Mouse (Mus musculus): ENCODE data around the gene D430019H16Rik. TPM values are rescaled to one million over a fixed set of nuclear protein-coding genes. Genes with fewer than 3 reads are reported as not detected.

The D430019H16Rik gene
- polyA plus RNA-seq, 1 experiment from 2014 or later, result 25.3 TPM

DNA sequence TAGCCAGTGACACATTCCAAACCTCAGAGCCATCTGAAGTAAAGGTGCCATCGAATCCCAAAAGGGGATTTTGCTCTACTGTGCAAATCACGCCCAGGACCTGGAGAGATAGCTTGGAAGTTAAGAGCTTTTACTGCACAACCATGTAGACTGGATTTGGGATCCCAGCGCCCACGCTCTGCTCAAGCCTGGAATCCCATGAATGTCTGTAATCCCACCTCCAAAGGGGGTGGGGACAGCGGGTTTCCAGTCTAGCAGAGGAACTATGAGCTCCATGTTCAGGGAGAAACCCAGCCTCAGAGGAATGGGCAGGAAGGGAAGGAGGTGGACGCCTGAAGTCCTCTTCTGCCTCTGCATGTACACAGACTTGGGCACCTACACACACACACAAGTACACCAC lies 13.7 kb upstream of the D430019H16Rik start:
- Histone ChIP-seq H3K36me3 (ENCODE audit: control insufficient read depth, insufficient read depth, low read length) (no peaks in the 10 kb centered on the region), H3K4me3 (replicated peaks; ENCODE audit: low read depth, low read length) (no peak overlapping the region), H3K27ac (replicated peaks; ENCODE audit: low read depth, low read length) (no peak overlapping the region), H3K4me1 (ENCODE audit: control insufficient read depth, insufficient read depth, low read length) (no peaks in the 10 kb centered on the region), H3K9ac (replicated peaks; ENCODE audit: low read length) (no peak overlapping the region), H3K4me2 (ENCODE audit: low read length) (no peak overlapping the region), H3K9me3 (ENCODE audit: control insufficient read depth, low read length) (no peaks in the 10 kb centered on the region), H3K27me3 (ENCODE audit: control insufficient read depth, insufficient read depth, low read length) (no peaks in the 10 kb centered on the region)
- DNase-seq (no peak), ATAC-seq (ENCODE audit: low FRiP score, low TSS enrichment) (no peak)
- WGBS, result 71% methylated on average over 6 of the region's 6 CpGs

DNA sequence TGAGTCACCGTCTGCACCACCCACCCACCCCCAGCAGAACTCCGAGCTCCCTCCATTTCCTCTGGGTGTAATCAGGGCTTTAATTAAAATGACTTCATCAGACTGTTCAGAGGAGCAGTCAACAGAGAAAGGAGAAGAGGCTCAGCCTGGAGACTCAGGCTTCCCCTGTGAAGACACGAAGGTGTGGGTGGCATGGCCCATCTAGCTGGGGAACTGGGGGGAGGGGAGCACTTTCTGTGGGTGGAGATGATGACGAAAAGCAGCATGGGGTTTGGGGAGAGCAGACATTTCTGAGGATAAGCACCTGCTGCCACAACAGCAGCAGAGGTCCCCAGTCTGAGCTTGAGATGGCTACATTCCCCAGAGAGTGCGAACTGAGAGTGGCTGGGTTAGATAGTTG lies 10.1 kb upstream of the D430019H16Rik start:
- H3K9me3 ChIP-seq (ENCODE audit: control insufficient read depth, low read length), result no peaks in the 10 kb centered on the region
- no peak for DNase-seq
- ATAC-seq (ENCODE audit: low FRiP score, low TSS enrichment), result no peak
- no peaks in the 10 kb centered on the region for H3K4me1 ChIP-seq (ENCODE audit: control insufficient read depth, insufficient read depth, low read length)
- H3K4me3 ChIP-seq (replicated peaks; ENCODE audit: low read depth, low read length), result no peak overlapping the region
- H3K27ac ChIP-seq (replicated peaks; ENCODE audit: low read depth, low read length), result no peak overlapping the region
- H3K36me3 ChIP-seq (ENCODE audit: control insufficient read depth, insufficient read depth, low read length), result no peaks in the 10 kb centered on the region
- no peaks in the 10 kb centered on the region for H3K27me3 ChIP-seq (ENCODE audit: control insufficient read depth, insufficient read depth, low read length)
- WGBS, result 61% methylated on average over 5 of the region's 5 CpGs
- H3K4me2 ChIP-seq (ENCODE audit: low read length), result no peak overlapping the region
- no peak overlapping the region for H3K9ac ChIP-seq (replicated peaks; ENCODE audit: low read length)

DNA sequence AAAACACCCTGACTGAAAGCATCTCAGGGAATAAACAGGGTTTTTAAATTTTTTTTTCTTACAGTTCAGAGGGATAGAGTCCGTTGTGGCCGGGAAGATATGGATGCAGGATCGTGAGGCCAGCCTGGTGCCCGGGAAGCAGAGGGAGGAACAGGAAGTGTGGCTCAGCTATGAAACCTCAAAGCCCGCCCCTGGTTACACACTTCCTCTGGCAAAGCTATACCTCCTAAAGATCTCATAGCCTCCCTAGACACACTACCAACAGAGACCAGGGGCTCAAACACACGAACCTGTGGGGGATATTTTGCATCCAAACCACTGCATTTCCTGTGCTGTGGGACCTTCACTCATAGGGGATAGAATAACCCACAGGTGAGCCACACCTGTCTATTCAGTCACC lies 7.9 kb upstream of the D430019H16Rik start:
- H3K27me3 ChIP-seq (ENCODE audit: control insufficient read depth, insufficient read depth, low read length), result no peaks in the 10 kb centered on the region
- 87% methylated on average over 6 of the region's 6 CpGs for WGBS

DNA sequence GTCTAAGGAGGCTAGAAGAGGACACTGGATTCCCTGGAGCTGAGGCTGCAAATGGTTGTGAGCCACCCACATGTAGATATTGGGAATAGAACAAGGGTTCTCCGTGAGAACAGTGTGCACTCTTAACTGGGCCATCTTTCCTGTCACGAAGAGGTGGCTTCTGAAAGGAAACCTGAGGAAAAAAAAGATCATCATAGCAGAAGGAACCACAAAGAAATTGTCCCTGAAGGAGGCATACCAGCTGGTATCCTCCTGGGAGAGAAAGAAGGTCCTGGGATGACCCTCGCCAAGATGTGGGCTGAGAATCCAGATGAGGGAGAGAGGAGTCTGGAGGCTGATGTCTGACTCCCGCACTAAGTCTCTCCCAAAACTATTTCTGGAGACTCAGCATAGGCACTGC lies 4.4 kb upstream of the D430019H16Rik start:
- H3K27me3 ChIP-seq (ENCODE audit: control insufficient read depth, insufficient read depth, low read length), result no peaks in the 10 kb centered on the region
- H3K36me3 ChIP-seq (ENCODE audit: control insufficient read depth, insufficient read depth, low read length), result no peaks in the 10 kb centered on the region
- DNase-seq (no peak), ATAC-seq (ENCODE audit: low FRiP score, low TSS enrichment) (no peak)
- 81% methylated on average over 4 of the region's 4 CpGs for WGBS
- H3K27ac ChIP-seq (replicated peaks; ENCODE audit: low read depth, low read length), result no peak overlapping the region
- no peak overlapping the region for H3K4me3 ChIP-seq (replicated peaks; ENCODE audit: low read depth, low read length)
- H3K4me2 ChIP-seq (ENCODE audit: low read length), result no peak overlapping the region
- H3K9ac ChIP-seq (replicated peaks; ENCODE audit: low read length), result no peak overlapping the region
- H3K9me3 ChIP-seq (ENCODE audit: control insufficient read depth, low read length), result no peaks in the 10 kb centered on the region
- H3K4me1 ChIP-seq (ENCODE audit: control insufficient read depth, insufficient read depth, low read length), result peaks cover 5% of the 10 kb centered on the region; the same call in 1 of the 2 replicates

More for the DNA sequence above, 7.9 kb upstream of the D430019H16Rik start:
- Histone ChIP-seq H3K4me1 (ENCODE audit: control insufficient read depth, insufficient read depth, low read length) (no peaks in the 10 kb centered on the region), H3K9me3 (ENCODE audit: control insufficient read depth, low read length) (no peaks in the 10 kb centered on the region), H3K9ac (replicated peaks; ENCODE audit: low read length) (no peak overlapping the region), H3K36me3 (ENCODE audit: control insufficient read depth, insufficient read depth, low read length) (no peaks in the 10 kb centered on the region), H3K4me2 (ENCODE audit: low read length) (no peak overlapping the region), H3K27ac (replicated peaks; ENCODE audit: low read depth, low read length) (no peak overlapping the region), H3K4me3 (replicated peaks; ENCODE audit: low read depth, low read length) (no peak overlapping the region)
- DNase-seq (no peak), ATAC-seq (ENCODE audit: low FRiP score, low TSS enrichment) (no peak)

DNA sequence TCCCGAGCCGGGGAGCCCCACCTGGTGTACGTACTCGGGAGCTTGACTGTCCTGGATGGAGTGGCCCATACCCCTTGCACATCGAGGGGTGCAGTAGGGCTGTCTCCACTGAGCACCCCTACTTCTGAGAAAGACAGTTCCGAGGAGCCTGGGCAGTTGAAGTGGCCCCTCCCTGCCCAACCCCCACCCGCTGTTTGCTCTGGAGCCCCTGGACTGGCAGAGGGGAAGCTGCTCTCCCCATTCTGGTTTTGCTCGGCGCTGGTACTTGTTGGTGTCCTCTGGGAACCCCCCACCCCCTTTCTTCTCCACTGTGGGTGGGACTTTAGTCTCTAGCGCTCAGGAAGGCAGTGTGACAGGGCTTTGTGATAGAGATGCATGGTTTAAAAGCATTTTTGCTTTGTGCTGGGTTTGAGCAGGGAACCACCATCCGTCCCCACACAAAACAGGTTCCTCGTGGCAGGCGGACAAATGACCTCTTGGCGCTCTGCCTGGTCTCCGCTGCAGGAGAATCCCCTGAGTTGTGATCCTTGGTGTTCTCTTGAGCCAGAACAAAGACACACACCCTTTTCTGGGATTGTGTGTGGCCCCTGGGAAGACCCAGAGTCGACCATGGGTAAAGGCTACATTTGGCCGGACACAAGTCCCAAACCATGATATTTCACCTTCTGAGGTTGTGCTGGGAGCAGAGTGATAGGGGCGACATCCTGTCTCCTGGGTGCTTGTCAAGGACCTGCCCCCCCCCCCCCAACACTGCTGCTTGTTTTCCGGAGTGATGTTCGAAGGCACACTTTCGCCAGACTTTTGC lies 804 bp downstream of the D430019H16Rik start:
- peak overlapping the region; percentile 84 for H3K27ac ChIP-seq (replicated peaks; ENCODE audit: low read depth, low read length)
- H3K4me2 ChIP-seq (ENCODE audit: low read length), result peak overlapping the region; percentile 71
- H3K4me1 ChIP-seq (ENCODE audit: control insufficient read depth, insufficient read depth, low read length), result peaks cover 46% of the 10 kb centered on the region
- DNase-seq (peak; percentile 74), ATAC-seq (ENCODE audit: low FRiP score, low TSS enrichment) (peak; percentile 66)
- no peaks in the 10 kb centered on the region for H3K36me3 ChIP-seq (ENCODE audit: control insufficient read depth, insufficient read depth, low read length)
- no peaks in the 10 kb centered on the region for H3K27me3 ChIP-seq (ENCODE audit: control insufficient read depth, insufficient read depth, low read length)
- H3K4me3 ChIP-seq (replicated peaks; ENCODE audit: low read depth, low read length), result peak overlapping the region; percentile 71
- WGBS, result 4% methylated on average over 21 of the region's 21 CpGs
- no peaks in the 10 kb centered on the region for H3K9me3 ChIP-seq (ENCODE audit: control insufficient read depth, low read length)
- peak overlapping the region; percentile 92 for H3K9ac ChIP-seq (replicated peaks; ENCODE audit: low read length)

DNA sequence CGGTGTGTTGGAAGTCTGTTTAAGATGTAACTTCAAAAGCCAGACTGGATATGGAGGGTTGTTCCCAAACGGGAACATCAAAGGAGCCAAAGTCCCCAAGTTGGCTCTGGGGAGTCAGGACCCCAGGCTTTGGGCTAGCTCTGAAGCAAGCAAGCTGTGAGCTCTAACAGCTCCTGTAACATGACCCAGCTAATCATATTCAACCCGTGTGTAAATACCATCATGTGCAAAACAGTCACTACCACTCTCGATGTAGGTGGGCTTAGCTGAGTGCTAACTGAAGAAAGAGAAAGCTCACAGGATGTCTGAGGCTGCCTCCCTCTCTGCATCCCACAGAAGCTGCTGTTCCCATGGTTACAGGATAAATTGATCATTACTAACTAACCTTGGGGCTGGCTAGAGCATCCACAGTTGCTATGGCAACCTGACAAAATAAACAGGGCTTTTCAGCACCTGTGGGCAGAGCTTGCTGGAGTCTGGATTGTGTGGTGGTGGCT lies 1.5 kb downstream of the D430019H16Rik start:
- 2% methylated on average over 4 of the region's 4 CpGs for WGBS
- peaks cover 51% of the 10 kb centered on the region for H3K4me1 ChIP-seq (ENCODE audit: control insufficient read depth, insufficient read depth, low read length)
- H3K36me3 ChIP-seq (ENCODE audit: control insufficient read depth, insufficient read depth, low read length), result no peaks in the 10 kb centered on the region
- H3K9ac ChIP-seq (replicated peaks; ENCODE audit: low read length), result peak overlapping the region; percentile 92
- peak overlapping the region; percentile 84 for H3K27ac ChIP-seq (replicated peaks; ENCODE audit: low read depth, low read length)
- no peaks in the 10 kb centered on the region for H3K27me3 ChIP-seq (ENCODE audit: control insufficient read depth, insufficient read depth, low read length)
- H3K4me2 ChIP-seq (ENCODE audit: low read length), result peak overlapping the region; percentile 71
- H3K4me3 ChIP-seq (replicated peaks; ENCODE audit: low read depth, low read length), result peak overlapping the region; percentile 71
- no peaks in the 10 kb centered on the region for H3K9me3 ChIP-seq (ENCODE audit: control insufficient read depth, low read length)
- peak; percentile 85 for DNase-seq
- ATAC-seq (ENCODE audit: low FRiP score, low TSS enrichment), result peak; percentile 34

DNA sequence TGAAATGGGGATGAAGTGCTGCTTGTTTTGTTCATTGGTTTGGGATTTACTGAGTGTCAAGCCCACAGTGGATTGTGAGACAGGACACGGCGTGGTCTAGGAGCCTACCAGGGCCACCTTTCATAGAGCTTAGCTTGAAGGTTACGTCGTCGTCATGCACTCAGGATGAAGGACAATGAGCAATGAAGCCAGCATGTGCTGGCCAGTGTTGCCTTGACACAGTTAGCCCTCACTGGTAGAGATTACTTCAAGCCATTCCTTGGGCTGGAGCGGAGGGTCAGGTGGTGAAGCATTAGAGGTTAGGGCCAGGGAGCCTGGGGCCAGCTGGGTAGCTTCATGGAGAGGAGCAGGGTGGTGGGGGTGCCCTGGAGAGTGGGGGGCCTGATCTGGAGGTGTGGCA lies 5.1 kb downstream of the D430019H16Rik start:
- ATAC-seq (ENCODE audit: low FRiP score, low TSS enrichment) (no peak), DNase-seq (no peak)
- H3K4me3 ChIP-seq (replicated peaks; ENCODE audit: low read depth, low read length), result no peak overlapping the region
- no peaks in the 10 kb centered on the region for H3K9me3 ChIP-seq (ENCODE audit: control insufficient read depth, low read length)
- H3K4me1 ChIP-seq (ENCODE audit: control insufficient read depth, insufficient read depth, low read length), result peaks cover 51% of the 10 kb centered on the region
- 94% methylated on average over 6 of the region's 6 CpGs for WGBS
- no peak overlapping the region for H3K4me2 ChIP-seq (ENCODE audit: low read length)
- no peaks in the 10 kb centered on the region for H3K27me3 ChIP-seq (ENCODE audit: control insufficient read depth, insufficient read depth, low read length)
- no peak overlapping the region for H3K27ac ChIP-seq (replicated peaks; ENCODE audit: low read depth, low read length)
- 0 out of 2 replicates have a peak, but pooled peaks cover 6% of the 10 kb centered on the region for H3K36me3 ChIP-seq (ENCODE audit: control insufficient read depth, insufficient read depth, low read length)
- H3K9ac ChIP-seq (replicated peaks; ENCODE audit: low read length), result no peak overlapping the region

DNA sequence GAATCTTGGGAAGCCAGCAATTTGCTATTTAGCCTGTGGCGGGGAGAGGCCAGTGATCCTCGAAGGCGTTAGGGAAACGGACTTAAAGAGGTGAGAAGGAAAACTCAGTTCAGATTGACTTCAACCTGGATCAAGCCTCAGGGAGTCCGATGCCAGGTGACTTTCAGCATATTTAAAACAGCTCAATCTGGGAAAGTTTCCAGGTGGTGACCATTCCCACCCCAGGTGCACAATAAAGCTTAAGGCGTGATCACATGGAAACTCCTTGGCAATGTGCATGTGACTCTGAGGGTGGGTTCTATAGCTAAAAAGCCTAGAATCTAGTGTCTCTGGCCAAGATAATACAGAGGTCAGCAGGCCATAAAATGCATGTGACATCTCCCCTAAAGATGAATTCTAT lies 7.4 kb downstream of the D430019H16Rik start:
- Histone ChIP-seq H3K27ac (replicated peaks; ENCODE audit: low read depth, low read length) (no peak overlapping the region), H3K36me3 (ENCODE audit: control insufficient read depth, insufficient read depth, low read length) (0 out of 2 replicates have a peak, but pooled peaks cover 6% of the 10 kb centered on the region), H3K27me3 (ENCODE audit: control insufficient read depth, insufficient read depth, low read length) (no peaks in the 10 kb centered on the region), H3K4me2 (ENCODE audit: low read length) (no peak overlapping the region), H3K9ac (replicated peaks; ENCODE audit: low read length) (no peak overlapping the region), H3K4me1 (ENCODE audit: control insufficient read depth, insufficient read depth, low read length) (peaks cover 42% of the 10 kb centered on the region), H3K4me3 (replicated peaks; ENCODE audit: low read depth, low read length) (no peak overlapping the region), H3K9me3 (ENCODE audit: control insufficient read depth, low read length) (no peaks in the 10 kb centered on the region)
- 85% methylated on average over 6 of the region's 6 CpGs for WGBS
- no peak for ATAC-seq (ENCODE audit: low FRiP score, low TSS enrichment)
- DNase-seq, result no peak

DNA sequence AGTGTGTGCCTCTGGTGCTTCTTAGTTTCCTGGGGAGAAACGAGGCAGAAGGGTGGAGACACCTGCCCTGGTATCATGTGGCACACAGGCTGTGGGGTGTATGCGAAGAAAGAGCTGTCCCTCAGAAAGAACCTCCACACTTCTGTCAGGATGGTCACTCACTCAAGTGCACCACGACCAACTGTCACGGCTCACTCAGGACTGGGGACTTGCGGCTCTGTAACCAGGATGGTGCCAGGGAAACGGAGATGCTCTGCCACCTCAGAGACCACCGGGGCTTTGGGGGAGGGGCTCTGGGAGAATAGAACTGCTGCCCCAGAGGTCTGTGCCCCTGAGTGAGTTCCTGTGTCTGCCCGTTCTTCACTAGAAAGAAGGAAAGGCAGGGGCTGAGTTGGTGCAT lies 15.4 kb downstream of the D430019H16Rik start:
- peaks cover 19% of the 10 kb centered on the region; the same call in 1 of the 2 replicates for H3K4me1 ChIP-seq (ENCODE audit: control insufficient read depth, insufficient read depth, low read length)
- 78% methylated on average over 8 of the region's 8 CpGs for WGBS
- DNase-seq, result no peak
- no peaks in the 10 kb centered on the region for H3K9me3 ChIP-seq (ENCODE audit: control insufficient read depth, low read length)
- H3K4me3 ChIP-seq (replicated peaks; ENCODE audit: low read depth, low read length), result no peak overlapping the region
- no peak overlapping the region for H3K4me2 ChIP-seq (ENCODE audit: low read length)
- H3K27ac ChIP-seq (replicated peaks; ENCODE audit: low read depth, low read length), result no peak overlapping the region
- peaks cover 9% of the 10 kb centered on the region; the same call in 1 of the 2 replicates for H3K36me3 ChIP-seq (ENCODE audit: control insufficient read depth, insufficient read depth, low read length)
- no peaks in the 10 kb centered on the region for H3K27me3 ChIP-seq (ENCODE audit: control insufficient read depth, insufficient read depth, low read length)
- no peak for ATAC-seq (ENCODE audit: low FRiP score, low TSS enrichment)
- H3K9ac ChIP-seq (replicated peaks; ENCODE audit: low read length), result no peak overlapping the region
